Mouse (Mus musculus) lung, adult 2 months (tissue): ENCODE results near the gene Top2a.

Source experiments
- CTCF ChIP-seq: fragments of 200-500 bp; IDR thresholded peaks from 2 replicates; pipeline ENCODE4 v1.5.1; 2011; ENCODE audit warnings: mild to moderate bottlenecking, low read length, control low read depth; ENCODE audit not compliant: insufficient read depth
- POLR2A ChIP-seq: fragments of 200-500 bp; IDR thresholded peaks from 2 replicates; pipeline ENCODE4 v1.6.1; 2011; ENCODE audit warnings: low read depth, mild to moderate bottlenecking, control low read depth, low read length, borderline replicate concordance; ENCODE audit errors: extremely low read depth

- no peak for TF ChIP-seq CTCF
- no peak for TF ChIP-seq POLR2A
These were observed 44.6 kb downstream of the Top2a start for GRCm38 (mm10) chr11:98979356-98979755.
